Mouse (Mus musculus) intestine, postnatal 0 days (tissue): ENCODE data around the gene Akr1d1. TPM values are rescaled to one million over a fixed set of nuclear protein-coding genes. Genes with fewer than 3 reads are reported as not detected.

ENCODE experiments used
- ATAC-seq: fragments of 200-750 bp; cut with Nextera tagmentation; 2 replicates; pipeline ENCODE4 v1.8.0; 2017; ENCODE audit warnings: mild to moderate bottlenecking, moderate TSS enrichment, moderate library complexity
- H3K27ac ChIP-seq: fragments of 300-500 bp; sonication (generic); 2 replicates; pipeline ENCODE4 v1.5.1; 2014; ENCODE audit warnings: mild to moderate bottlenecking, low read depth, low read length, moderate library complexity
- H3K27me3 ChIP-seq: fragments of 300-500 bp; sonication (generic); replicated peaks from 2 replicates; pipeline ENCODE4 v1.6.1; 2014; ENCODE audit warnings: low read length, mixed read lengths; ENCODE audit not compliant: control insufficient read depth, insufficient read depth
- H3K36me3 ChIP-seq: fragments of 300-500 bp; sonication (generic); 2 replicates; pipeline ENCODE4 v1.6.1; 2014; ENCODE audit warnings: mild to moderate bottlenecking, moderate library complexity; ENCODE audit not compliant: control insufficient read depth, insufficient read depth
- H3K4me1 ChIP-seq: fragments of 300-500 bp; sonication (generic); replicated peaks from 2 replicates; pipeline ENCODE4 v1.6.1; 2014; ENCODE audit warnings: antibody characterized with exemption, low read length, mixed read lengths; ENCODE audit not compliant: control insufficient read depth, insufficient read depth
- H3K4me2 ChIP-seq: fragments of 300-500 bp; sonication (generic); replicated peaks from 2 replicates; pipeline ENCODE4 v1.6.1; 2014; ENCODE audit warnings: low read depth, mild to moderate bottlenecking, moderate library complexity
- H3K4me3 ChIP-seq: fragments of 300-500 bp; sonication (generic); 2 replicates; pipeline ENCODE4 v1.5.1; 2014; ENCODE audit warnings: low read depth, low read length
- H3K9ac ChIP-seq: fragments of 300-500 bp; sonication (generic); 2 replicates; pipeline ENCODE4 v1.6.1; 2014; ENCODE audit warnings: mild to moderate bottlenecking, low read depth, low read length
- H3K9me3 ChIP-seq: fragments of 300-500 bp; sonication (generic); 2 replicates; pipeline ENCODE4 v1.6.1; 2016; ENCODE audit warnings: mixed run types; ENCODE audit not compliant: control insufficient read depth
- CTCF ChIP-seq: sonication (generic); IDR thresholded peaks from 2 replicates; pipeline ENCODE4 v1.5.1; 2016; ENCODE audit warnings: low read depth, mild to moderate bottlenecking, control low read depth, antibody characterized with exemption, moderate library complexity
- WGBS: fragments of 180-500 bp; shearing (Covaris S2); extraction: QIAGEN DNeasy Blood & Tissue Kit; methylation state at CpG from one replicate; pipeline ENCODE4 v1.1.7; 2014; 5-methylcytosine and 5-hydroxymethylcytosine counted together
- polyA plus RNA-seq: library from polyadenylated mRNA; unstranded; fragments of >200 nt; fragmentation: Nextera tagmentation; extraction: Ambion mirVana; gene quantifications from 2 replicates; pipeline ENCODE4 v1.2.1, GENCODE M21; 2015

Gene Akr1d1
- polyA plus RNA-seq, 1 experiment from 2014 or later, result 0.51 TPM

- Histone ChIP-seq H3K9me3 (no peaks in the 10 kb centered on the region), H3K9ac (no peak overlapping the region), H3K36me3 (no peaks in the 10 kb centered on the region), H3K27ac (no peak overlapping the region), H3K27me3 (no peaks in the 10 kb centered on the region), H3K4me3 (no peak overlapping the region), H3K4me2 (no peak overlapping the region), H3K4me1 (no peaks in the 10 kb centered on the region)
- TF ChIP-seq CTCF, result no peak
- ATAC-seq, result no peak
- WGBS, result 52% methylated on average over 5 of the region's 5 CpGs
These were observed 50.5 kb downstream of the Akr1d1 start for GRCm38 (mm10) chr6:37580476-37580875.

GRCm38 (mm10) chr6:37589340-37589962 lies 59.5 kb downstream of the Akr1d1 start:
- H3K27ac ChIP-seq, result no peak overlapping the region
- peaks cover 5% of the 10 kb centered on the region; the same call in 1 of the 2 replicates for H3K4me1 ChIP-seq
- H3K4me3 ChIP-seq, result no peak overlapping the region
- no peak overlapping the region for H3K9ac ChIP-seq
- no peak overlapping the region for H3K4me2 ChIP-seq
- 48% methylated on average over 4 of the region's 4 CpGs for WGBS
- no peaks in the 10 kb centered on the region for H3K36me3 ChIP-seq
- ATAC-seq, result 0 out of 2 replicates have a peak, but pooled peaks have one; percentile 23
- H3K27me3 ChIP-seq, result no peaks in the 10 kb centered on the region
- no peaks in the 10 kb centered on the region for H3K9me3 ChIP-seq
- peak; percentile 84 for TF ChIP-seq CTCF

DNA sequence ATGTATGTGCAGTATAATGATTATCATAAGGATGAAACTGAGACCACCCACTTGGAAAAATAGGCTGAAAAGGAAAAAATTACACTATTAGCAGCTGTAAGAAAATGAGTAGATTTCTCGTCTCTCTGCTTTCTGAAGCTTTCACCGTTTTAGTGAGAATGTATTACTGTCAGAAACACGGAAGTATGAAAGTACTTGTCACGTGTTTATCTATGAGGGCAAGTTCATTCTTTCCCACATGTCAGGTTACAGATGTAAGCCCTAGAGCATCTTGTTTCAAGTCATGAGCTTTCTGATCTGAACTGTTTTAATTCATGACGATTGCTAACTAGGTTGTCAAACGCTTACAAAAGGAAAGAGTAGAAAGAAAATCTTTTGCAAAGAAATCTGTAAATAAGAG lies 60.8 kb downstream of the Akr1d1 start:
- WGBS, result 80% methylated on average over 6 of the region's 6 CpGs
- Histone ChIP-seq H3K9ac (no peak overlapping the region), H3K9me3 (no peaks in the 10 kb centered on the region), H3K27ac (no peak overlapping the region), H3K4me2 (no peak overlapping the region), H3K4me3 (no peak overlapping the region), H3K27me3 (no peaks in the 10 kb centered on the region), H3K36me3 (no peaks in the 10 kb centered on the region), H3K4me1 (peaks cover 5% of the 10 kb centered on the region; the same call in 1 of the 2 replicates)
- ATAC-seq, result no peak
- TF ChIP-seq CTCF, result no peak

DNA sequence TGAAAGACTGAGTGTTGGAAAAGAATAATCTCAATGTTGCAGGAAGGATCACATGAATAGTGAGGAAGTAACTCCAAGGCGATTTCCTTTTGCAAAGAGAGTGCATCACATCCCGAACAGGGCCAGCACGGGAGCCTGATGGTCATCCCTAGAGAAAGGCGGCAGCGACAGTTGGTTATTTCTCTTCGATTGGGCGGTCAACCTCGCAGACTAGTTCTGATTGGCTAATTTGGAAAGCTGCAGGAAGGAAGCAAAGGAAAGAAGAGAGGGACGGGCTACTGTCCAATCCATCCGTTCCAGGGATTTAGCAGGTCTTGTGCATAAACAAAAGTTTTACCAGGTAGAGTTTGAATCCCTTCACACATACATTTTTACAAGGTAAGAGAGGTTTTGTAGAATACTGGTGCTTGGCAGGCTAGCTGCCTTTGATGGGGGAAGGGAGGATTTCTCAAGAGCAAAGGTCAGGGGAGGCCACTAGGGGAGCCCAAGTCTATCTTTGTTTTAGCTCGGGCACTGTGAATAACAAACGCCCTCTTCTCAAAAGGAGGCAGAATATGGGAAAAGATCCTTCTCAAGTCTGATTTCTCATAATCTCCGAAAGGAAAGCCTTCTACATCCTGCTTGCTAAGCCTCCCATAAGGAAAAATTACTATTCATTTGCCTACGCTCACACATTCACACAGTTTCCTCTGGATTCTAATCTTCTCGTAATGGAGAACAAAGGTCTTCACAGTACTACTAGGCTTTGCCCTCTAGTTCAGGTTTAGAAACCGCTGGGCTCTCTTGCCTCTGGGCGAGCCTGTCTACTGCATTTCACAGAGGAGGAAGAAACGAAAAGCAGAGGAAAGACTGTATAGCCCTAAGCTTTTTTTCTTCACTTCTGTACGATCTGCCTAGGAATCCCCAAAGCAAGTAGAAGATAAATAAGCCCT lies 62.4 kb downstream of the Akr1d1 start:
- H3K9me3 ChIP-seq, result no peaks in the 10 kb centered on the region
- WGBS, result 56% methylated on average over 19 of the region's 19 CpGs
- TF ChIP-seq CTCF, result peak; percentile 78
- peak overlapping the region; percentile 47 for H3K4me2 ChIP-seq
- peak overlapping the region; percentile 68 for H3K27ac ChIP-seq
- peak; percentile 82 for ATAC-seq
- H3K4me1 ChIP-seq, result peaks cover 5% of the 10 kb centered on the region; the same call in 1 of the 2 replicates
- H3K4me3 ChIP-seq, result 0 out of 2 replicates have a peak overlapping the region, but pooled peaks have one; percentile 11
- H3K36me3 ChIP-seq, result no peaks in the 10 kb centered on the region
- no peaks in the 10 kb centered on the region for H3K27me3 ChIP-seq
- H3K9ac ChIP-seq, result no peak overlapping the region

DNA sequence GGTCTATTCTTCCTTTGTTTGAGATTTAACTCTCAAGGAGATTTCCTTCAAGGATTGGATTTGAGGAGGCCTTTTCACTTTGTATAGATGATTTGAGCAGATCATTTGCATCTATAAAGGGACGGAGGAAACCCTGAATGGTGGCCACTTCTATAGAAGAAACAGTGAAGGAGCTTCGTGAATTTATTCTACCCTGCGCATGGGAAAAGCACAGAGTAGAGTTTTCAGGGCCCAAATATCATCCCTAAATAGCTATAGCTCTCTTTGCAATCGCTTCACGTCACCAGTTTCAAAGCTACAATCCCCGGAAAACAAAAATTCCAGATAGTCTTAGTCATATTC lies 63.0 kb downstream of the Akr1d1 start:
- Histone ChIP-seq H3K9ac (no peak overlapping the region), H3K36me3 (no peaks in the 10 kb centered on the region), H3K4me2 (peak overlapping the region; percentile 47; the same call in 1 of the 2 replicates), H3K27ac (peak overlapping the region; percentile 68; the same call in 1 of the 2 replicates), H3K9me3 (no peaks in the 10 kb centered on the region), H3K27me3 (no peaks in the 10 kb centered on the region), H3K4me3 (no peak overlapping the region), H3K4me1 (peaks cover 5% of the 10 kb centered on the region; the same call in 1 of the 2 replicates)
- 62% methylated on average over 6 of the region's 6 CpGs for WGBS
- TF ChIP-seq CTCF, result no peak
- ATAC-seq, result no peak

DNA sequence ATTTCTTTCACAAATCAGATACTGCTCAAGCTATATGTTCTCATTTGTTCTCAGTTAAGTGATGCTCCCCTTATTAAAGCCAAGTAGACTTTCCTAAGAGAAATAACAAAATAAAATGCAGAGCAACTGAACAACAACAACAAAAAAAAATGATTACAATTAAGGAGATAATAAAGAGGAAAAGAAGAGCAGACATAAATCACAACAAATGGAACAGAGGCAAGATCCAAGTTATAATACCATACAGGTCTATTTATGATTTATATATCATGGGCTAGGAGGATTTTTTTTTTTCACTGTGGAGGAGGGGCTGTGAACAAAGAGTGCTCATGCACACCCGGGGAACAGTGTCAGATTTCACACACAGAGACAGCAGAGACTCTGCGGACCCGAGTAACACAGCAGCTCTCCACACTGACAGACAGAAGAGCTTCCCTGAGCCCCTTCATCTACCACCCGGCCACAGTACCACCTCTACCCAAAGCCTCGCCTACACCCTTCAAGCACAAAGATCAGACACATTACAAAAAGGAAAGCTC lies 63.6 kb downstream of the Akr1d1 start:
- no peak for ATAC-seq
- Histone ChIP-seq H3K27me3 (no peaks in the 10 kb centered on the region), H3K9me3 (no peaks in the 10 kb centered on the region), H3K9ac (no peak overlapping the region), H3K36me3 (no peaks in the 10 kb centered on the region), H3K4me1 (peaks cover 5% of the 10 kb centered on the region; the same call in 1 of the 2 replicates), H3K4me3 (no peak overlapping the region), H3K4me2 (no peak overlapping the region), H3K27ac (no peak overlapping the region)
- 27% methylated on average over 5 of the region's 5 CpGs for WGBS
- no peak for TF ChIP-seq CTCF
